Mouse (Mus musculus) MEL (cell line): ENCODE results near the gene Gnas.

ENCODE experiments used
- SIN3A ChIP-seq: IDR thresholded peaks from 2 replicates; pipeline ENCODE4 v1.6.1; 2012; ENCODE audit warnings: low read length, improper control_type of control experiment, inconsistent platforms
- ZNF384 ChIP-seq: IDR thresholded peaks from 2 replicates; pipeline ENCODE4 v1.6.1; 2012; ENCODE audit warnings: low read depth, mild to moderate bottlenecking, inconsistent platforms, low read length, improper control_type of control experiment

DNA sequence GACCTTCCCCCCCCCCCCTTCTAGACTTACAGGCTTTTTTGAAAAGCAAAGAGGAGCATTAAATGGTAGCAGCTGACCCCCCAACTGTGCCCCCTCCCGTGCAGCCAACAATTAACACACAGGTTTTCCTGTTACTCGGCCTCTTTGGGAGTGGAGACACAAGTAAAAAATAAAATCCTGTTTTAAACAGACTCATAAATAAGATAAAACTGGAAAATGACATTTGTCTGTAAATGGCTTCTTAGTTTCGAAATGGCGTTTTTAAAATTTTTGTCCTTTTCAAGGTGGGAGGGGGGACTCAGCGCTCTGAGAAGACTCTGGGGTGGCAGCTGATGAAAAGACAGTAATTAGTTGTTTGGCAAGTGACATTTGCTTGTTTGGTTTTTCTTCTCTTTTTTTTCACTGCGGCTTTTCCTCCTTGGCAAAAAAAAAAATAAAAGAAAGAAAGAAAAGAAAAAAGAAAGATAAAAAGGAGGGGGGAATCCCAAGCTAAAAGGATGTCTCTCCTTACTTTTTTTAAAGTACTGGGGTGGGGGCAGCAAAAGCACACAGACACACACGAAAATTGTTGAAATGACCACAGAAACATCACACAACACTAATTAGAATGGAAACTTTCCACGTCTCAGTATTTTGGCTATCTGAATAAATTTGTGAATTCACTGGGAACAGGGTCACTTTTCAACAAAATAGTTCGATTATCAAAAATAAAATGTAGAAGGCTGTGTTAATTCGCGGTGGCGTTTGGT lies 47.3 kb downstream of the Gnas start:
- no peak; the same call in 1 of the 2 replicates for TF ChIP-seq SIN3A
- 0 out of 2 replicates have a peak, but pooled peaks have one; percentile 3 for TF ChIP-seq ZNF384
